Mouse (Mus musculus) brain, embryonic 14.5 days (tissue): ENCODE measurements around the gene Podxl2. TPM values are rescaled to one million over a fixed set of nuclear protein-coding genes. Genes with fewer than 3 reads are reported as not detected.

ENCODE experiments used
- DNase-seq: peaks from one replicate; pipeline ENCODE4 v3.0.0-alpha.2; 2011; ENCODE audit warnings: low read depth
- CTCF ChIP-seq: fragments of 200-500 bp; IDR thresholded peaks from 2 replicates; pipeline ENCODE4 v1.5.1; 2012; ENCODE audit warnings: inconsistent platforms, mild to moderate bottlenecking, moderate library complexity, borderline replicate concordance; ENCODE audit not compliant: insufficient read depth, insufficient read length; ENCODE audit errors: extremely low read depth
- POLR2A ChIP-seq: fragments of 200-500 bp; IDR thresholded peaks from 2 replicates; pipeline ENCODE4 v1.6.1; 2012; ENCODE audit warnings: mild to moderate bottlenecking, inconsistent platforms, borderline replicate concordance; ENCODE audit not compliant: poor library complexity, insufficient read depth, insufficient read length, severe bottlenecking; ENCODE audit errors: extremely low read depth
- polyA plus RNA-seq: library from polyadenylated mRNA; depleted of rRNA; stranded (reverse); fragments of >200 nt; gene quantifications from 2 replicates; pipeline ENCODE4 v1.2.3, GENCODE M21; 2012

The Podxl2 gene
- polyA plus RNA-seq, 1 experiment: 1,097 TPM

GRCm38 (mm10) chr6:88841781-88842689 is 32.8 kb downstream of the Podxl2 start, which contains the start of gene Abtb1:
Gene Abtb1, minus strand, starts transcription at chr6:88841984.
- DNase-seq: peak; percentile 100
- peak; percentile 54; the same call in 1 of the 2 replicates for TF ChIP-seq POLR2A
- peak; percentile 47 for TF ChIP-seq CTCF

- DNase-seq: no peak
- TF ChIP-seq CTCF (no peak), POLR2A (no peak)
Observed at GRCm38 (mm10) chr6:88841514-88841780, 33.4 kb downstream of the Podxl2 start.

- DNase-seq: no peak
- TF ChIP-seq CTCF (no peak), POLR2A (no peak)
Observed at GRCm38 (mm10) chr6:88840791-88841513, 33.9 kb downstream of the Podxl2 start.

- DNase-seq: no peak
- TF ChIP-seq CTCF: no peak
- no peak for TF ChIP-seq POLR2A
Observed at GRCm38 (mm10) chr6:88840211-88840610, 34.6 kb downstream of the Podxl2 start.

- TF ChIP-seq CTCF: no peak
- TF ChIP-seq POLR2A: no peak
- DNase-seq: no peak
Observed at GRCm38 (mm10) chr6:88839135-88839970, 35.5 kb downstream of the Podxl2 start.

- DNase-seq: no peak
- TF ChIP-seq POLR2A: no peak
- TF ChIP-seq CTCF: no peak
Observed at GRCm38 (mm10) chr6:88838613-88839012, 36.2 kb downstream of the Podxl2 start.

- DNase-seq: no peak
- TF ChIP-seq CTCF: no peak
- TF ChIP-seq POLR2A: no peak
Observed at GRCm38 (mm10) chr6:88837999-88838398, 36.8 kb downstream of the Podxl2 start.

GRCm38 (mm10) chr6:88836178-88836819 is 38.5 kb downstream of the Podxl2 start:
- no peak for DNase-seq
- TF ChIP-seq CTCF (no peak), POLR2A (no peak)

- TF ChIP-seq CTCF (no peak), POLR2A (no peak)
- DNase-seq: no peak
Observed at GRCm38 (mm10) chr6:88835047-88835446, 39.8 kb downstream of the Podxl2 start.

- TF ChIP-seq POLR2A: no peak
- no peak for TF ChIP-seq CTCF
- no peak for DNase-seq
Observed at GRCm38 (mm10) chr6:88833340-88834140, 41.3 kb downstream of the Podxl2 start.

GRCm38 (mm10) chr6:88832663-88833062 is 42.2 kb downstream of the Podxl2 start:
- TF ChIP-seq POLR2A (no peak), CTCF (no peak)
- DNase-seq: no peak
